Mouse (Mus musculus) adipocyte (in vitro differentiated cells): Measurements from ENCODE around the gene Gm2244.
"Not testable (repeated sequence)": the region's sequence is repeated elsewhere in the genome, so short reads cannot be mapped to it uniquely, and the experiment has no call there.

Experiments
- DNase-seq: peaks from one replicate; pipeline ENCODE4 v3.0.0-alpha.2; 2016; ENCODE audit warnings: low spot score

Gm2244 gene

DNA sequence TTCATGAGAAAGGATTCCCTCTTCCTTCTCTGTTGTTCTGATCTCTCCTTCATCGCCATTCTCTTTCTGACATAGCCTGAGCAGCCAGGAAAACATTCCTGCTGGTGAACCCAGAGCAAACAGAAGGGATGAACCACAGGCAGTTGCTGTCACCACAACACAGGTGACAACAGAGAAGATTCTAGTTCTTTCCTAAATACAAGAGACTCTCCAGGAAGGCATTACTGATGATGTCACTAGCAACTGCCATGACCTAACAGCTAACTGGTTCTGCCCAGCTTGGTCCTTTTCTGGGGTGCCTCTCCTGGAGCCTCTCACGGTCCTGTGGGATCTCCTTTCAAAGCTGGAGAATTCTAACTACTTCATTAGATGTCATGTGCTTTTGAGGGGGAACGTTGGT, at the start of gene Gm2244:
Gm2244 (minus strand) TSS at position 101 of the 400 bp plus-strand sequence.
- DNase-seq: not testable (repeated sequence)

- not testable (repeated sequence) for DNase-seq
Measured at GRCm38 (mm10) chr14:19584804-19585667, 35.3 kb upstream of the Gm2244 start, which contains the start of gene Gm2237. TSS of gene Gm2237 (minus strand) at chr14:19585135.
